In genomic region chr5:63953401-63954032, GRCm38 (mm10) we compare ENCODE assay signal across 18 mouse cellular contexts. TPM values are rescaled to one million over a fixed set of nuclear protein-coding genes. Genes with fewer than 3 reads are reported as not detected.
A peak's percentile ranks its signal among the peaks of the same experiment; 100 is the strongest.
DNase-seq lines count a peak whose midpoint lies in the region; ATAC-seq and TF ChIP-seq lines count a peak whose summit lies in the region.
"Had no signal": no experiment of that assay in that cellular context is flagged by ENCODE, and none has a peak within 500 bp of the region (broad histone marks: within the 10 kb centered on the region; RNA-seq: fewer than 3 reads in every experiment).

No protein-coding gene starts in this region.

- intact Hi-C loops in heart, postnatal 25 days (cut with DNase I): no loop called here

- TF ChIP-seq CTCF in heart, postnatal 0 days (IDR thresholded peaks at IDR 0.05; ENCODE audit: low read depth): no peak
- TF ChIP-seq CTCF in stomach, postnatal 0 days (IDR thresholded peaks at IDR 0.05; ENCODE audit: low read depth): no peak

- no peak overlapping the region for H3K9ac ChIP-seq in heart, postnatal 0 days (replicated peaks; ENCODE audit: low read depth, low read length)
- no peak overlapping the region for H3K9ac ChIP-seq in stomach, postnatal 0 days (ENCODE audit: low read length)
- no peak overlapping the region for H3K9ac ChIP-seq in intestine, embryonic 16.5 days (ENCODE audit: low read depth, low read length)
- H3K9ac ChIP-seq: embryonic facial prominence, embryonic 12.5 days; forebrain, embryonic 13.5 days; limb, embryonic 13.5 days; midbrain, embryonic 13.5 days had no signal

- H3K27ac ChIP-seq in heart, postnatal 0 days (ENCODE audit: low read depth): no peak overlapping the region
- H3K27ac ChIP-seq in stomach, postnatal 0 days (replicated peaks): no peak overlapping the region
- no peak overlapping the region for H3K27ac ChIP-seq in intestine, embryonic 16.5 days (ENCODE audit: low read length)
- H3K27ac ChIP-seq: embryonic facial prominence, embryonic 12.5 days; forebrain, embryonic 13.5 days; limb, embryonic 13.5 days; midbrain, embryonic 13.5 days had no signal

- no peak for DNase-seq in heart, postnatal 0 days (ENCODE audit: low spot score)
- no peak for DNase-seq in heart, postnatal 25 days (ENCODE audit: low spot score)
- peak; percentile 83 for DNase-seq in R1 (ENCODE audit: low read depth, low spot score)
- DNase-seq in stomach, postnatal 0 days (ENCODE audit: low spot score): no peak
- no peak for DNase-seq in adipocyte (ENCODE audit: low spot score)
- DNase-seq: cerebellum, postnatal 36 days; gastrocnemius, postnatal 10 days; heart, postnatal 14 days; lung, postnatal 14 days; right cerebral cortex, postnatal 25 days had no signal

- 71% methylated on average over 15 of the region's 15 CpGs for WGBS in heart, postnatal 0 days
- 79% methylated on average over 15 of the region's 15 CpGs for WGBS in stomach, postnatal 0 days
- 78% methylated on average over 15 of the region's 15 CpGs for WGBS in intestine, embryonic 16.5 days

- no peak for TF ChIP-seq EP300 in heart, postnatal 0 days (IDR thresholded peaks at IDR 0.05; ENCODE audit: low read depth)
- TF ChIP-seq EP300 in stomach, postnatal 0 days (optimal IDR thresholded peaks at IDR 0.05): no peak

- H3K4me2 ChIP-seq in heart, postnatal 0 days (ENCODE audit: low read depth, low read length): no peak overlapping the region
- no peak overlapping the region for H3K4me2 ChIP-seq in stomach, postnatal 0 days (replicated peaks; ENCODE audit: low read depth)
- no peak overlapping the region for H3K4me2 ChIP-seq in intestine, embryonic 16.5 days (ENCODE audit: low read depth, low read length)
- H3K4me2 ChIP-seq: embryonic facial prominence, embryonic 12.5 days; forebrain, embryonic 13.5 days; limb, embryonic 13.5 days; midbrain, embryonic 13.5 days had no signal

- 0 out of 2 replicates have a peak, but pooled peaks have one; percentile 3 for ATAC-seq in heart, postnatal 0 days (ENCODE audit: insufficient read depth, low read depth)
- no peak for ATAC-seq in megakaryocyte, adult 5-6 weeks (ENCODE audit: poor library complexity, severe bottlenecking)
- peak; percentile 54 for ATAC-seq in stomach, postnatal 0 days (ENCODE audit: low FRiP score, low TSS enrichment)
- ATAC-seq in intestine, embryonic 16.5 days: no peak
- ATAC-seq: forebrain, embryonic 13.5 days; midbrain, embryonic 13.5 days had no signal

- H3K9me3 ChIP-seq in heart, postnatal 0 days (replicated peaks; ENCODE audit: control insufficient read depth, low read length): no peaks in the 10 kb centered on the region
- H3K9me3 ChIP-seq in megakaryocyte, embryonic 14.5 days: peaks cover 9% of the 10 kb centered on the region
- H3K9me3 ChIP-seq in stomach, postnatal 0 days (ENCODE audit: control insufficient read depth, low read length): no peaks in the 10 kb centered on the region
- H3K9me3 ChIP-seq in intestine, embryonic 16.5 days (ENCODE audit: control insufficient read depth, low read length): no peaks in the 10 kb centered on the region
- H3K9me3 ChIP-seq: embryonic facial prominence, embryonic 12.5 days; forebrain, embryonic 13.5 days; limb, embryonic 13.5 days; midbrain, embryonic 13.5 days had no signal

- no peak overlapping the region for H3K4me3 ChIP-seq in heart, postnatal 0 days (ENCODE audit: low read depth, low read length)
- H3K4me3 ChIP-seq in megakaryocyte, embryonic 14.5 days (replicated peaks): peak overlapping the region; percentile 60
- no peak overlapping the region for H3K4me3 ChIP-seq in stomach, postnatal 0 days (ENCODE audit: low read depth, low read length)
- no peak overlapping the region for H3K4me3 ChIP-seq in intestine, embryonic 16.5 days (ENCODE audit: low read length)
- H3K4me3 ChIP-seq: embryonic facial prominence, embryonic 12.5 days; forebrain, embryonic 13.5 days; limb, embryonic 13.5 days; midbrain, embryonic 13.5 days had no signal

- H3K36me3 ChIP-seq in heart, postnatal 0 days (replicated peaks; ENCODE audit: control insufficient read depth, insufficient read depth, low read length): no peaks in the 10 kb centered on the region
- no peaks in the 10 kb centered on the region for H3K36me3 ChIP-seq in megakaryocyte, embryonic 14.5 days (replicated peaks; ENCODE audit: low read length)
- H3K36me3 ChIP-seq in stomach, postnatal 0 days (ENCODE audit: control insufficient read depth, insufficient read depth, low read length): no peaks in the 10 kb centered on the region
- H3K36me3 ChIP-seq in intestine, embryonic 16.5 days (ENCODE audit: control insufficient read depth, insufficient read depth, low read length): 0 out of 2 replicates have a peak, but pooled peaks cover 3% of the 10 kb centered on the region
- H3K36me3 ChIP-seq: embryonic facial prominence, embryonic 12.5 days; limb, embryonic 13.5 days; midbrain, embryonic 13.5 days had no signal

- H3K4me1 ChIP-seq in heart, postnatal 0 days (ENCODE audit: control insufficient read depth, insufficient read depth): peaks cover 5% of the 10 kb centered on the region; the same call in 1 of the 2 replicates
- H3K4me1 ChIP-seq in megakaryocyte, embryonic 14.5 days: peaks cover 6% of the 10 kb centered on the region; the same call in 1 of the 2 replicates
- 0 out of 2 replicates have a peak, but pooled peaks cover 6% of the 10 kb centered on the region for H3K4me1 ChIP-seq in stomach, postnatal 0 days (replicated peaks; ENCODE audit: control insufficient read depth, insufficient read depth)
- H3K4me1 ChIP-seq in intestine, embryonic 16.5 days (ENCODE audit: control insufficient read depth, insufficient read depth, low read length): peaks cover 9% of the 10 kb centered on the region

- H3K27me3 ChIP-seq in heart, postnatal 0 days (ENCODE audit: control insufficient read depth, insufficient read depth, low read length): no peaks in the 10 kb centered on the region
- peaks cover 2% of the 10 kb centered on the region for H3K27me3 ChIP-seq in megakaryocyte, embryonic 14.5 days (replicated peaks)
- H3K27me3 ChIP-seq in stomach, postnatal 0 days (ENCODE audit: control insufficient read depth, insufficient read depth, low read length): no peaks in the 10 kb centered on the region
- no peaks in the 10 kb centered on the region for H3K27me3 ChIP-seq in intestine, embryonic 16.5 days (replicated peaks; ENCODE audit: control insufficient read depth, insufficient read depth, low read length)
- H3K27me3 ChIP-seq: CH12.LX; embryonic facial prominence, embryonic 12.5 days; forebrain, embryonic 13.5 days; limb, embryonic 13.5 days; midbrain, embryonic 13.5 days had no signal

RNA-seq across cellular contexts. Expression of gene Rell1, which starts 15.2 kb away (rescaled TPM):
- total RNA-seq in heart, postnatal 0 days (2014; rRNA removed; ENCODE audit: low replicate concordance): 3.2 and 5.8 TPM in 2 replicates
- 7.9 and 8.0 TPM in 2 replicates for polyA plus RNA-seq in heart, postnatal 0 days (2015; fragmentation: Nextera tagmentation; extraction: Ambion mirVana)
- total RNA-seq in heart, postnatal 25 days (2021): 10 to 100 TPM in 1 of 2 experiments, 1 to 10 TPM in 1; 8.7 to 11.7 TPM
- polyA plus RNA-seq in megakaryocyte, embryonic 14.5 days (2012; ENCODE audit: insufficient read depth, low replicate concordance): 1.2 and 3.1 TPM in 2 replicates
- total RNA-seq in megakaryocyte, adult 5-6 weeks (2015): 23.3 and 28.7 TPM in 2 replicates
- 27.1 and 28.3 TPM in 2 replicates for total RNA-seq in megakaryocyte, adult 5-6 weeks (2017)
- 16.6 and 17.4 TPM in 2 replicates for polyA plus RNA-seq in stomach, postnatal 0 days (2015; fragmentation: Nextera tagmentation; extraction: Ambion mirVana)
- 14.7 and 16.4 TPM in 2 replicates for polyA plus RNA-seq in intestine, embryonic 16.5 days (2015; fragmentation: Nextera tagmentation; extraction: Ambion mirVana)

Comparison
In these comparisons a context has a peak if more than half of its experiments do, and no peak if none do; other contexts are left out.
1. ATAC-seq: peak in heart, postnatal 0 days (single experiment) and stomach, postnatal 0 days (single experiment); none in megakaryocyte, adult 5-6 weeks (single experiment) and intestine, embryonic 16.5 days (single experiment).